Mouse (Mus musculus): ENCODE data around the gene Sema3c.

GRCm38 (mm10) chr5:17601700-17602099 lies 27.6 kb downstream of the Sema3c start:
- no peak for TF ChIP-seq POLR2A (IDR thresholded peaks at IDR 0.05; ENCODE audit: borderline replicate concordance, extremely low read depth, low read depth, low read length)
- no peak for TF ChIP-seq CTCF (IDR thresholded peaks at IDR 0.05; ENCODE audit: insufficient read depth, low read length)
